Mouse (Mus musculus): ENCODE results near the gene Sod1.

Sod1 gene

DNA sequence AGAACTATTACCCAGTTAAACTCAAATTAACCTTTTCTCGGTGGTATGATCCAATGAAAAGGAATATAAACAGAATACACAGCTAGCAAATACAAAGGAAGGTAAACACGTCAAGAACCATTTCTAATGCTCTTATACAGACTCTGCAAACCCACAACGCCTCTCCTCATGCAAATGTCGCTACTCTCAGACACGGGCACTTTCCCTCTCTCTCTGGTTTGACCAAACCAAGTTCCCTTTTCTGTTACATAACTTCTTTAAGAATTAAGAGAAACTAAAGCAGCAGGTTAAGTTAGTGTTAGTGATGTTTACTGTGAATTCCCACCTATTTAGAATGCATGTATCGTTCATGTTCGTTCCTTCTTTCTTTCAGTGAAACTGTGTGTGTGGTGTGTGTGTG is 38.4 kb downstream of the Sod1 start:
- DNase-seq (ENCODE audit: low spot score): no peak

DNA sequence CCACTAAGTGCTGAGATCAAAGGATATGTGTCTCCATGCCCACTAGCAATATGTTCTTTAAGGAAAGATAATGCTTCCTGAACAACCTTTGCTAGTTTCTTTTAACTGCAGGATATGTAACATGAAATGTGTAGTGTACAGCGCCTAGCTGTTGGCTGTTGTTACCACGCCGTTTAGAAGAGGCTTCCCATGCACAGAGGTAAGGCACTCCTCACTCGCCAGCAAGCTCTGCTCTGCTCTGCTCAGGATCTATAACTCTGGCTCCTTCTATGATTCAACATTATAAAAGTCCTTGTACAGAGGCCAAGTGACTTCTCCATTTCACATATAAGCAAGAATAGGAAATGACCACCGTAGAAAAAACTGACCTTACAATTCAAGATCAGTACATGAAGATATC is 39.1 kb downstream of the Sod1 start:
- no peak for DNase-seq (ENCODE audit: low spot score)

DNA sequence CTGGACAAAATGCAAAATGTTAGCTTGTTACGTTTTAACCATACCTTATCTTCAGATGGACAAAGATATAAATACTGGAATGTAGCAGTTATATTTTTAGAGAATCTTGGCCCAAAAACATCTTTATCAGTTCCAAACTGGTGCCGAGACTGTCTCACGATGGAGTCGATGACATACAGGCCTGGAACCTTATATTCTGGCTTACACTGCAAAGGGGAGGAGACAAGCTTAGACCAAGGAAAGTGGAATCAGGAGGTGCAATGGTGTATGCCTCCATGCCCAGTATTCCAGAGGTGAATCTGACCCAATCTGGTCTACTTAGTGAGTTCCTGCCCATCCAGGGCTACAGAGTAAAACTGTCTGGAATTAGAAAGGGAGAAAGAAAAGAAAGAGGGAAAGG is 39.5 kb downstream of the Sod1 start:
- DNase-seq (ENCODE audit: low spot score): no peak

DNA sequence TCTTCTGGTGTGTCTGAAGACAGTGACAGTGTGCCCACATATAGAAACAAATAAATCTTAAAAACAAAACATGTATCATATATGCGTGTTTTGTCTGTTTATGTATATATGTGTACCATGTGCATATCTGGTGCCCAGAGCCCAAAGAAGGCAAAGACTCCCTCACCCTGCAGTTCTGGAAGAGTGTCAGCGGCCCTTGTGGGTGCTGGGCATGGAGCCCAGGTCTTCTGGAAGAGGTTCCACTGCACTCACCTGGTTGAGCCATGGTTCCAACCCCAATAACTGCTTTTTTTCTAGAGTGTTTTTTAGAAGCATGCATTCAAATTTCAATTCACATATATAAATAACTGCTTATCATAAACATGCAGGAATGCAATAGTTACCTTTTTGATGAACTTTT is 41.2 kb downstream of the Sod1 start:
- no peak for DNase-seq (ENCODE audit: low spot score)

DNA sequence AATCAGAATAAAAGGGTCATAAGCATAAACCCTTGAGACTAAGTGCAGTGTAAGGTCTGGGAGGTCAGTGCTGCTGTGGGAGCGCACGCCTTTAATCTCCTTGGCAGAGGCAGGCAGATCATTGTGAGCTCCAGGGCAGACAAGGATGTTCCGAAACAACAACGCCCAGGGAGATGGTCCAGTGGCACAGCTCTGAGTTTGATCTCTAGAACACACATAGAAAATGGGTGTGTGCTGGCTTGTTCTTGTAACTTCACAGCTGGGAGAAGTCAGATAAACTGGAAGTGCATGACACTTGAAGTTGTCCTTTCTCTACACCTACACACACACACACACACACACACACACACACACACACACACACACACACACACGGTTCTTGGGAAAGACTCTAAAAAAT is 43.5 kb downstream of the Sod1 start:
- no peak for DNase-seq (ENCODE audit: low spot score)

DNA sequence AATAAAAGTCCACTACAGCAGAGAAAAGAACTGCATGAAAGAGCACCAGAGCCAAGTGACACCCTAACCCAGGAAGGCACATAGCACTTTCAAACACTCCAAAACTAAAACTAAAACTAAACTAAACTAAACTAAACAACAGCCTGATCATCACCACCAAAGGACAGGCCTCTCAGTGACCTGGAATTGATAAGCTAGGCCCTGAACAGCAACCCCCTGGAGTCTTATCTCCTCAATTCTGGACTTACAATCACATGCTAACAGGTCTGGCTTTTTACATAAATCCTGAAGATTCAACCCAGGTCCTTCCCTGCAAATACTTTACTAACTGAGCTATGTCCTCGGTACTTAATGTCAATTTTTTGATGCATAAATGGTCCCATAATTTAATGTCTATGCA is 44.6 kb downstream of the Sod1 start:
- no peak for DNase-seq (ENCODE audit: low spot score)

DNA sequence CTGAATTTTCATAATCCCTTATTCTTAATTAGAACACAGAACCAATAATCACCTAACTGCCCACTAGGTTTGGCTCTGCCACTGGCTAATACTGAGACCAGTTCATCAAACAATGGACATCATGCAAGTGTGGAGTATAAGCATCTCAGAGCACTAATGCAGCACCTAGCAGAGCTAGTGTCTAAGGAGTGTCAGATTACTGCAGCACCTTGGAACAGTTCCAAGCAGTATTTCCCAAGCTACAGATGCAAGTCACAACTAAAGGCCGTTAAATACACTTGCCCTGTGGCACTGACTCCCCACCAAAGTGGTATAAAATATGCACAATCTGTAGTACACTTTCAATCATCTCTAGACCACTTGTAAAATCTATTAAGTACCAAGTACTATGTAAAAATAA is 46.0 kb downstream of the Sod1 start:
- DNase-seq (ENCODE audit: low spot score): no peak

DNA sequence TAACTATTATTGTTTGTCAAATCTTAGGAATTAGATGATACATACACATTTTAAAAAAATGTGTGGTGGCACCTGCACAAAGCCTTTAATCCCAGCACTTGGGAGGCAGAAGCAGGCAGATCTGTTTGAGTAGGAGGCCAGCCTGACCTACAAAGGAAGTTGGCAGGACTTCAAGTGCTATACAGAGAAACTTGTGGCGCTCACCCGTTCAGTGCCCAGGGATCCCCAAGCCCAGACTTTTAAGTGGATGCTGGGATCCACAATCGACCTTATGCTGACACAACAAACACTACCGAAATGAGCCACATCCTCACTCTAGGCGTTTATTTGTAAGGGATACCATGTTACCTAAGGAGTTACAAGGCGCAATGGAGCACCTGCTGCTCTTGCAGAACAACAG is 55.0 kb downstream of the Sod1 start:
- no peak for DNase-seq (ENCODE audit: low spot score)

Data from testis, postnatal 10 days (tissue).